Comparison of ENCODE assay signal across 9 mouse cellular contexts in the genomic region with DNA sequence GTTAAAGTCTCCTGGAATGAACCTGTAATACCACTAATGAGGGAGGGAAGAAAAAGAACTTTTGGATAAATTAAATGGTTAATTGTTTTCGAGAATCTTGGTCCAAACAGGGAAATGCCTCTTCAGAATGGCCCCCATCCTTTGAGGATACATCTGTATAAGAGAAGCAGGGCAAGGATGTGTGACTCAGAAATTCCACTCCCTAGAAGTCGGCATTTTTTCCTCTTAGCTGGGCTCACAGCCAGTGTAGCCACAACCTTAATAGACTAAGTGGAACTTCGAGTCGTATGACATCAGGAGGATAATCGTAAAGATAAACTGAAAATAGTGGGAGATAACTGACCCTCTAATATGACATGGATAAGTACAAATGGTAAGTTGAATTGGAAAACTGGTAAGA. TPM values are rescaled to one million over a fixed set of nuclear protein-coding genes. Genes with fewer than 3 reads are reported as not detected.
DNase-seq lines count a peak whose midpoint lies in the region; ATAC-seq and TF ChIP-seq lines count a peak whose summit lies in the region.
"Had no signal": no experiment of that assay in that cellular context is flagged by ENCODE, and none has a peak within 500 bp of the region (broad histone marks: within the 10 kb centered on the region; RNA-seq: fewer than 3 reads in every experiment).

No protein-coding gene starts in this region.

- H3K36me3 ChIP-seq in stomach, embryonic 16.5 days (ENCODE audit: control insufficient read depth, insufficient read depth, low read length), result no peaks in the 10 kb centered on the region
- no peaks in the 10 kb centered on the region for H3K36me3 ChIP-seq in stomach, postnatal 0 days (ENCODE audit: control insufficient read depth, insufficient read depth, low read length)
- no peaks in the 10 kb centered on the region for H3K36me3 ChIP-seq in neural tube, embryonic 15.5 days
- H3K36me3 ChIP-seq: liver, embryonic 13.5 days had no signal

- TF ChIP-seq EP300 in stomach, postnatal 0 days (optimal IDR thresholded peaks at IDR 0.05), result no peak

- H3K27ac ChIP-seq in stomach, embryonic 16.5 days (ENCODE audit: low read length), result no peak overlapping the region
- no peak overlapping the region for H3K27ac ChIP-seq in stomach, postnatal 0 days (replicated peaks)
- peak overlapping the region; percentile 82 for H3K27ac ChIP-seq in brown adipose tissue, adult 24 weeks (replicated peaks; ENCODE audit: low read depth, low read length)
- H3K27ac ChIP-seq in neural tube, embryonic 15.5 days (replicated peaks), result no peak overlapping the region
- H3K27ac ChIP-seq: liver, embryonic 13.5 days had no signal

- 52% methylated on average over 5 of the region's 5 CpGs for WGBS in stomach, embryonic 16.5 days
- 33% methylated on average over 5 of the region's 5 CpGs for WGBS in stomach, postnatal 0 days
- 87% methylated on average over 5 of the region's 5 CpGs for WGBS in neural tube, embryonic 15.5 days

- intact Hi-C loops in heart, postnatal 36 days (cut with DNase I), result loop anchor here (2.0 to 5.0 kb wide), 3 partner anchors 56 to 113 kb away; partner anchors contain the start of genes Cav1 and Cav2

- no peak overlapping the region for H3K9ac ChIP-seq in stomach, embryonic 16.5 days (ENCODE audit: low read length)
- H3K9ac ChIP-seq in stomach, postnatal 0 days (ENCODE audit: low read length), result no peak overlapping the region
- no peak overlapping the region for H3K9ac ChIP-seq in neural tube, embryonic 15.5 days (replicated peaks)
- H3K9ac ChIP-seq: liver, embryonic 13.5 days had no signal

- no peak for DNase-seq in stomach, postnatal 0 days (ENCODE audit: low spot score)
- peak; percentile 22 to 59 for DNase-seq in heart, postnatal 36 days
- DNase-seq in skeletal muscle tissue, adult 2 months (ENCODE audit: low read depth, low spot score), result peak; percentile 59
- DNase-seq in layer of hippocampus, postnatal 10 days (ENCODE audit: low spot score in 2 of 2), result no peak
- DNase-seq: liver, embryonic 13.5 days; thymus, postnatal 36 days had no signal

- no peaks in the 10 kb centered on the region for H3K4me1 ChIP-seq in stomach, embryonic 16.5 days (ENCODE audit: control insufficient read depth, insufficient read depth, low read length)
- H3K4me1 ChIP-seq in stomach, postnatal 0 days (replicated peaks; ENCODE audit: control insufficient read depth, insufficient read depth), result no peaks in the 10 kb centered on the region
- peaks cover 16% of the 10 kb centered on the region; the same call in 1 of the 2 replicates for H3K4me1 ChIP-seq in brown adipose tissue, adult 24 weeks (ENCODE audit: control insufficient read depth, insufficient read depth, insufficient read length, low read length)
- H3K4me1 ChIP-seq in neural tube, embryonic 15.5 days, result no peaks in the 10 kb centered on the region
- H3K4me1 ChIP-seq: liver, embryonic 13.5 days had no signal

- no peak for TF ChIP-seq CTCF in stomach, postnatal 0 days (IDR thresholded peaks at IDR 0.05; ENCODE audit: low read depth)

- H3K9me3 ChIP-seq in stomach, embryonic 16.5 days (replicated peaks; ENCODE audit: control insufficient read depth, low read length), result no peaks in the 10 kb centered on the region
- no peaks in the 10 kb centered on the region for H3K9me3 ChIP-seq in stomach, postnatal 0 days (ENCODE audit: control insufficient read depth, low read length)
- no peaks in the 10 kb centered on the region for H3K9me3 ChIP-seq in neural tube, embryonic 15.5 days (replicated peaks)
- H3K9me3 ChIP-seq: liver, embryonic 13.5 days had no signal

- H3K4me2 ChIP-seq in stomach, embryonic 16.5 days (ENCODE audit: low read depth, low read length), result no peak overlapping the region
- H3K4me2 ChIP-seq in stomach, postnatal 0 days (replicated peaks; ENCODE audit: low read depth), result no peak overlapping the region
- H3K4me2 ChIP-seq in neural tube, embryonic 15.5 days, result no peak overlapping the region
- H3K4me2 ChIP-seq: liver, embryonic 13.5 days had no signal

- no peaks in the 10 kb centered on the region for H3K27me3 ChIP-seq in stomach, embryonic 16.5 days (ENCODE audit: control insufficient read depth, insufficient read depth, low read length)
- H3K27me3 ChIP-seq in stomach, postnatal 0 days (ENCODE audit: control insufficient read depth, insufficient read depth, low read length), result no peaks in the 10 kb centered on the region
- no peaks in the 10 kb centered on the region for H3K27me3 ChIP-seq in neural tube, embryonic 15.5 days (replicated peaks)
- H3K27me3 ChIP-seq: liver, embryonic 13.5 days had no signal

- peak; percentile 40; the same call in 1 of the 2 replicates for ATAC-seq in stomach, embryonic 16.5 days (ENCODE audit: insufficient read depth, low FRiP score)
- ATAC-seq in stomach, postnatal 0 days (ENCODE audit: low FRiP score, low TSS enrichment), result no peak
- no peak for ATAC-seq in neural tube, embryonic 15.5 days (ENCODE audit: low FRiP score)

- no peak overlapping the region for H3K4me3 ChIP-seq in stomach, embryonic 16.5 days (replicated peaks; ENCODE audit: low read length)
- no peak overlapping the region for H3K4me3 ChIP-seq in stomach, postnatal 0 days (ENCODE audit: low read depth, low read length)
- H3K4me3 ChIP-seq in brown adipose tissue, adult 24 weeks (ENCODE audit: insufficient read depth, low read depth, low read length), result no peak overlapping the region
- H3K4me3 ChIP-seq in neural tube, embryonic 15.5 days (replicated peaks), result no peak overlapping the region
- H3K4me3 ChIP-seq: liver, embryonic 13.5 days had no signal

RNA-seq across cellular contexts. Expression of gene Cav2, which starts 56.1 kb away (rescaled TPM):
- 70.4 and 71.9 TPM in 2 replicates for polyA plus RNA-seq in stomach, embryonic 16.5 days (2015; fragmentation: Nextera tagmentation; extraction: Ambion mirVana)
- polyA plus RNA-seq in stomach, postnatal 0 days (2015; fragmentation: Nextera tagmentation; extraction: Ambion mirVana), result 62.7 and 63.5 TPM in 2 replicates
- 223 and 244 TPM in 2 replicates for polyA plus RNA-seq in brown adipose tissue, adult 24 weeks (2012; ENCODE audit: insufficient read depth, insufficient read length, missing spikeins)
- total RNA-seq in heart, postnatal 36 days (2021), result 10 to 100 TPM; 50.1 to 56.7 TPM
- total RNA-seq in layer of hippocampus, postnatal 10 days (2021), result 10 to 100 TPM; 28.3 to 31.8 TPM
- polyA plus RNA-seq in neural tube, embryonic 15.5 days (2015; fragmentation: Nextera tagmentation; extraction: Ambion mirVana), result 22.5 and 23.3 TPM in 2 replicates

Comparison
In these comparisons a context has a peak if more than half of its experiments do, and no peak if none do; other contexts are left out.
1. DNase-seq: peak in heart, postnatal 36 days (2 of 2) and skeletal muscle tissue, adult 2 months (single experiment); none in stomach, postnatal 0 days (single experiment) and layer of hippocampus, postnatal 10 days (0 of 2).